Mouse (Mus musculus) cortical plate, adult 2 months (tissue): ENCODE measurements around the gene Bsg.

Experiments
- CTCF ChIP-seq: fragments of 200-500 bp; IDR thresholded peaks from 2 replicates; pipeline ENCODE4 v1.5.1; 2011; ENCODE audit warnings: mild to moderate bottlenecking, control low read depth, low read length; ENCODE audit not compliant: insufficient read depth; ENCODE audit errors: extremely low read depth
- POLR2A ChIP-seq: fragments of 200-500 bp; IDR thresholded peaks from 2 replicates; pipeline ENCODE4 v1.6.1; 2011; ENCODE audit warnings: mild to moderate bottlenecking, low read length, control low read depth; ENCODE audit not compliant: insufficient read depth; ENCODE audit errors: extremely low read depth

- TF ChIP-seq CTCF (no peak), POLR2A (no peak)
These were observed 41.1 kb downstream of the Bsg start for GRCm38 (mm10) chr10:79745411-79745810.
